Mouse (Mus musculus) testis, adult 2 months (tissue): Measurements from ENCODE around the gene Dnajb7.

Experiments
- CTCF ChIP-seq: fragments of 200-500 bp; IDR thresholded peaks from 2 replicates; pipeline ENCODE4 v1.5.1; 2012; ENCODE audit warnings: low read depth, mild to moderate bottlenecking, inconsistent platforms, low read length, moderate library complexity; ENCODE audit not compliant: control insufficient read depth, insufficient read depth, insufficient replicate concordance
- POLR2A ChIP-seq: fragments of 200-500 bp; IDR thresholded peaks from 2 replicates; pipeline ENCODE4 v1.6.1; 2012; ENCODE audit warnings: low read depth, mild to moderate bottlenecking, inconsistent platforms, low read length, moderate library complexity; ENCODE audit not compliant: control insufficient read depth

- TF ChIP-seq CTCF (no peak), POLR2A (no peak)
These were observed 37.7 kb downstream of the Dnajb7 start for GRCm38 (mm10) chr15:81370356-81370755.
